Mouse (Mus musculus): ENCODE data around the gene Lrmda. TPM values are rescaled to one million over a fixed set of nuclear protein-coding genes. Genes with fewer than 3 reads are reported as not detected.

Gene Lrmda
- polyA plus RNA-seq, 1 experiment = not detected

GRCm38 (mm10) chr14:22357991-22358503, 338.5 kb downstream of the Lrmda start:
- Histone ChIP-seq H3K4me1 (ENCODE audit: control insufficient read depth, insufficient read depth, low read length) (no peaks in the 10 kb centered on the region), H3K4me3 (ENCODE audit: insufficient read depth, low read length) (no peak overlapping the region), H3K27ac (ENCODE audit: insufficient read depth, low read length) (no peak overlapping the region)
- TF ChIP-seq POLR2A (IDR thresholded peaks at IDR 0.05; ENCODE audit: low read depth, low read length) = no peak
- TF ChIP-seq CTCF (IDR thresholded peaks at IDR 0.05; ENCODE audit: borderline replicate concordance, insufficient read depth, low read length) = no peak

- H3K27ac ChIP-seq (ENCODE audit: insufficient read depth, low read length) = peak overlapping the region; percentile 14
- no peak overlapping the region for H3K4me3 ChIP-seq (ENCODE audit: insufficient read depth, low read length)
- H3K4me1 ChIP-seq (ENCODE audit: control insufficient read depth, insufficient read depth, low read length) = peaks cover 9% of the 10 kb centered on the region
- TF ChIP-seq CTCF (IDR thresholded peaks at IDR 0.05; ENCODE audit: borderline replicate concordance, insufficient read depth, low read length) (no peak), POLR2A (IDR thresholded peaks at IDR 0.05; ENCODE audit: low read depth, low read length) (no peak)
These were observed 344.7 kb downstream of the Lrmda start for GRCm38 (mm10) chr14:22364010-22364748.

GRCm38 (mm10) chr14:22364771-22365355, 345.4 kb downstream of the Lrmda start:
- no peak for TF ChIP-seq POLR2A (IDR thresholded peaks at IDR 0.05; ENCODE audit: low read depth, low read length)
- no peak for TF ChIP-seq CTCF (IDR thresholded peaks at IDR 0.05; ENCODE audit: borderline replicate concordance, insufficient read depth, low read length)
- Histone ChIP-seq H3K27ac (ENCODE audit: insufficient read depth, low read length) (peak overlapping the region; percentile 14; the same call in 1 of the 2 replicates), H3K4me3 (ENCODE audit: insufficient read depth, low read length) (no peak overlapping the region), H3K4me1 (ENCODE audit: control insufficient read depth, insufficient read depth, low read length) (peaks cover 9% of the 10 kb centered on the region)

- no peak overlapping the region for H3K4me3 ChIP-seq (ENCODE audit: insufficient read depth, low read length)
- TF ChIP-seq POLR2A (IDR thresholded peaks at IDR 0.05; ENCODE audit: low read depth, low read length) (no peak), CTCF (IDR thresholded peaks at IDR 0.05; ENCODE audit: borderline replicate concordance, insufficient read depth, low read length) (no peak)
- no peak overlapping the region for H3K27ac ChIP-seq (ENCODE audit: insufficient read depth, low read length)
- peaks cover 9% of the 10 kb centered on the region for H3K4me1 ChIP-seq (ENCODE audit: control insufficient read depth, insufficient read depth, low read length)
These were observed 348.1 kb downstream of the Lrmda start for GRCm38 (mm10) chr14:22367615-22368014.

- H3K4me1 ChIP-seq (ENCODE audit: control insufficient read depth, insufficient read depth, low read length) = no peaks in the 10 kb centered on the region
- H3K4me3 ChIP-seq (ENCODE audit: insufficient read depth, low read length) = no peak overlapping the region
- H3K27ac ChIP-seq (ENCODE audit: insufficient read depth, low read length) = no peak overlapping the region
- no peak for TF ChIP-seq POLR2A (IDR thresholded peaks at IDR 0.05; ENCODE audit: low read depth, low read length)
- TF ChIP-seq CTCF (IDR thresholded peaks at IDR 0.05; ENCODE audit: borderline replicate concordance, insufficient read depth, low read length) = no peak
These were observed 351.6 kb downstream of the Lrmda start for GRCm38 (mm10) chr14:22371136-22371535.

GRCm38 (mm10) chr14:22372666-22373360, 353.3 kb downstream of the Lrmda start:
- H3K27ac ChIP-seq (ENCODE audit: insufficient read depth, low read length) = peak overlapping the region; percentile 9; the same call in 1 of the 2 replicates
- H3K4me3 ChIP-seq (ENCODE audit: insufficient read depth, low read length) = no peak overlapping the region

GRCm38 (mm10) chr14:22373361-22373745, 353.8 kb downstream of the Lrmda start:
- Histone ChIP-seq H3K4me3 (ENCODE audit: insufficient read depth, low read length) (no peak overlapping the region), H3K4me1 (ENCODE audit: control insufficient read depth, insufficient read depth, low read length) (no peaks in the 10 kb centered on the region), H3K27ac (ENCODE audit: insufficient read depth, low read length) (no peak overlapping the region; the same call in 1 of the 2 replicates)
- TF ChIP-seq CTCF (IDR thresholded peaks at IDR 0.05; ENCODE audit: borderline replicate concordance, insufficient read depth, low read length) (no peak), POLR2A (IDR thresholded peaks at IDR 0.05; ENCODE audit: low read depth, low read length) (no peak)

More at GRCm38 (mm10) chr14:22372666-22373360, 353.3 kb downstream of the Lrmda start:
- no peak for TF ChIP-seq POLR2A (IDR thresholded peaks at IDR 0.05; ENCODE audit: low read depth, low read length)
- no peaks in the 10 kb centered on the region for H3K4me1 ChIP-seq (ENCODE audit: control insufficient read depth, insufficient read depth, low read length)

- Histone ChIP-seq H3K27ac (ENCODE audit: insufficient read depth, low read length) (no peak overlapping the region), H3K4me3 (ENCODE audit: insufficient read depth, low read length) (no peak overlapping the region), H3K4me1 (ENCODE audit: control insufficient read depth, insufficient read depth, low read length) (no peaks in the 10 kb centered on the region)
- no peak for TF ChIP-seq POLR2A (IDR thresholded peaks at IDR 0.05; ENCODE audit: low read depth, low read length)
- TF ChIP-seq CTCF (IDR thresholded peaks at IDR 0.05; ENCODE audit: borderline replicate concordance, insufficient read depth, low read length) = no peak
These were observed 357.6 kb downstream of the Lrmda start for GRCm38 (mm10) chr14:22377148-22377547.

- TF ChIP-seq POLR2A (IDR thresholded peaks at IDR 0.05; ENCODE audit: low read depth, low read length) (no peak), CTCF (IDR thresholded peaks at IDR 0.05; ENCODE audit: borderline replicate concordance, insufficient read depth, low read length) (no peak)
- peaks cover 4% of the 10 kb centered on the region; the same call in 1 of the 2 replicates for H3K4me1 ChIP-seq (ENCODE audit: control insufficient read depth, insufficient read depth, low read length)
- H3K27ac ChIP-seq (ENCODE audit: insufficient read depth, low read length) = no peak overlapping the region
- no peak overlapping the region for H3K4me3 ChIP-seq (ENCODE audit: insufficient read depth, low read length)
These were observed 362.6 kb downstream of the Lrmda start for GRCm38 (mm10) chr14:22382101-22382500.
